Mouse (Mus musculus) adrenal gland (tissue): Measurements from ENCODE around the gene Tekt5.

Experiments
- intact Hi-C: fragments of 180-260 bp; cut with DNase I; formaldehyde crosslinking; loops from one replicate; pipeline ENCODE4 v1.15.1; 2025

Gene Tekt5

DNA sequence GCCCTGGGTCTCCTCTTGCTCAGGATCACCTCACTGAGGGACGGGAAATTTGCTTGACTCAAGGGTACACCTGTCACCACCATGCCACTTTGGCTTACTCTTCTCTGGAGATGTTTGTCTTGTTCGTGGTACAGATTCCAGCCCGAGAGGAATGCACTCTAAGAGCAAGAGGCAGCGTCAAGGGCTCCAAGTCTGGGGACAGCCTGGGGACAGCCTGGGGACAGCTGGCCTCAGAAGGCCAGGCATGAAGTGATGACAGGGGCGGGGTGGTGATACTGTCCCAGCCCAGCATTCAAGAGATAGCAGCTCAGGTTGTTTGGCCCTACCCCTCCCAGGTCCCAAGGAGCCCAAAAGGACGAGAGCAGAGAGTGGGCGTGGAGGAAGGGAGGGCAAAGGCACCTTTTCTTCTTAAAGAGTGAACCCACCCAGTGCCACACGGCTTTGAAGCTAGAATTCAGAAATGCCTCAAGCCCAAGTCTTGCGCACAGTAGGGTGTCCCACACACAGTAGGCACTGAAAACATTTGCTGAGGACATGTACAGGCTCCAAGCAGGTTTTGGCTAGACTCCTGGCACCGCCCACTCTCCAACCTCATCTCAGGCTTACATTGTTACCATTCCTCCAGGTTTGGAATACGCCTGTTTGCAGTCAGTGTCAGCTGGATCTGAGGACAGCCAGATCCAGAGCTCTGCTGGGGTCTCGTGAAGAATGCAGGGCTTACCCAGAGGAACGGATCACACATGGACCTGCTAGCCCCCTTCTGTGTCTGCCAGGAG, 57.7 kb downstream of the Tekt5 start:
- intact Hi-C loops = no loop called here

DNA sequence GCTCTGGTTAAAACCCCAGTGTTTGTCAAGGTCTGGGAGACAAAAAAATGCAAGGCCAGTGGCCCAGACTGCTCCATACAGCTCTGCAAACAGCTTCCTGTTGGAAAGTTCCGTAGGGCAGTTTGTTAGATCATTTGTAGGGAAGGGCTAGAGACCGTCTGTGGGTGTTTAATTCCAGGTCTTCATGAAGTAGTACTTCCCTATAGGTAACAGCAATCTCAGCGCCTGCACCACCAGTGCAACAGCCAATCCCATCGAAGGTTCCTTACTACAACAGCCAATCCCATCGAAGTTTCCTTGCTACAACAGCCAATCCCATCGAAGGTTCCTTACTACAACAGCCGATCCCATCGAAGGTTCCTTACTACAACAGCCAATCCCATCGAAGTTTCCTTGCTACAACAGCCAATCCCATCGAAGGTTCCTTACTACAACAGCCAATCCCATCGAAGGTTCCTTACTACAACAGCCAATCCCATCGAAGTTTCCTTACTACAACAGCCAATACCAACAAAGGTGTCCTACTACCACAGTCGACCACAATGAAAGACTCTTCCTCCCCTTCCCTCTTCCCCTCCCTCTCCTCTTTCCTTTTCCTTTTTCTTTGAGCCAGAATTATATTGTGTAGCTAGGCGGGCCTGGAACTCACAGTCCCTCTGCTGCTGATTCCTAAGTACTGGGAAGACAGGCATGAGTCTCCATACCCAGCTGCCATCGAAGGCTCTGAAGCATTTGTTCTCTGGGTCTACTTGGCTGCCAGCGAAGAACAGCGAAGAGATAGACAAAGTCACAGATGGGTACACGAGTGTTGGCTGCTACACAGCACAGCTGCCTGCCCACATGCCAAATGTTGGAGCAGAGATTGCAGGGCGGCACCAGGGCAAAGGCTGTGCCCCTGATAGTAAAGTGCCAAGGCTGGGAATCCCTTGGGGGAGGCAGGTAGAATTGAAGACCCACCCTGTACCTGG, 58.6 kb downstream of the Tekt5 start:
- intact Hi-C loops = no loop called here

DNA sequence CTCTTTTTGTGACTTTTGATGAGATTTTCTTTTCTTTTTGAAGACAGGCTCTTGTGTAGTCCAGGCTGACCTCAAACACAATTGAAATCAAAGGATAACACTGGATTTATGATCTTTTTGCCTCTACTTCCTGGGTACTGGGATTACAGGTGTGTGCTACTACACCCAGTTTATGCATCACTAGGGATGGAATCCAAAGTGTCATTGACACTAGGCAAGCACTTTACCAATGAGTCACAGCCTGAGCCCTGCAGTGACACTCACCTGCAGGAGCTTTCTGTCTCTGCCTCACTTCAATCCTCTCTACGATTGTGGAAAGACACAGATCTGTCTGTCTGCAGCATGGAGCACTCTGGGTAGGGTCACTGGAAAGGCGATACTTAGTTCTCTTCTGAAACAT, 59.3 kb downstream of the Tekt5 start:
- intact Hi-C loops = no loop called here

DNA sequence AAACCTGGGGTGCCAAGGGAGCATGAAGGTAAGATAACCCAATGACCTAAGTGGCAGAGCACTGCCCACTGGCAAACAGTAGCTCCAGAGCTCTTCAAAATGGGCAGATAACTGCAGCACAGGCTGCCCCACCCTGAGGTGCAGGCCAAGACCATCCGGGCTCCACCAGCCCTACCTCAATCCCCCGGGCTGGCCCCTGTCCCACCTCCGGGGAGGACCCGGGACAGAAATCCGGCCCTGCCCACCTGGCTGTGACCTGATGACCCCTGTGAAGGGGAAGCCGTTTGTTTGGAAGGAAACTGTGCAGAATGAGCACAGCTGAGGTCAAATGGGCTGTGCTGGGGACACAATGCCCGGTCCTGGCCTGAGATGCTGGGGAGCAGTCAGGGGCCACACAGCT, 62.6 kb downstream of the Tekt5 start:
- intact Hi-C loops = no loop called here

DNA sequence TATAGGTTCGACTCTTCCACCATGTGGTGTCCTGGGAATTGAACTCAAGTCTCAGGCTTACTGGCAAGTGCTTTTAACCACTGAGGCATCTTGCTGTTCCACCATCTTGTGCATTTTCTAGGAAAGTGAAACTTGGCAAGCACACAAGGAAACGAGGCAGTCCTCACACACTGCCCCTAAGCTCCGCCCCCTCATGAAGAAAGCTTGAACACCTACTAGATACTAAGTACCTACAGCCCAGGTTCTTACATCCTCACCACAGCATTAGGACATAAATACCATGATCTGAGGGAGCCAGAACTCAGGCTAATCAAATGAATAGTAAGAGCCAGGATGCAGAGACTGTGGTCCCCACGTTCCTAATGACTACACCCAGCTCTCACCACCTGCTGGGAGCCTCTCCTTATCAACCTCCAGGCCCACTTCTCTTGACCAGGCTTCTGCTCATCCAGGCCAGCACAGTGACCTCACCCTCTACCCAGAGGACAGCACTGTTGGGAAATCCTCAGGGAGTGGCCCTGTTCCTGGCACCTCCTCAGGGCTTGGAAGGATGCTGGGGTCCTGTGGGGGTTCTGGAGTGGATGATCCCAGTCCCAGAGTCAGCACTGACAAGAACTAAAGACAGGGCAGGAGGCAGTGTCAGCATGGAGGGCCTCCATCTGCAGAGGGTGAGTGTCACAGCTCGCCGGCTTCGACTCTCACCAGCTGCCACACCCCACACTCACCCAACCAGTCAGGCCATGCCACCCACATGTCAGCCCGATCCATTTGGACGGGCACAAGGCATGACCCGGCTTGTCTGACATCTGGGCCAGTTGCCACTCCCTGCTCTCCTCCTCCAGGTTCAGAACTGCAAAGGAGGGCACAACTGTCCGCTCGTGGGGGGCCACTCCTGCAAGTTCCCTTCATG, 64.4 kb downstream of the Tekt5 start:
- intact Hi-C loops = no loop called here

DNA sequence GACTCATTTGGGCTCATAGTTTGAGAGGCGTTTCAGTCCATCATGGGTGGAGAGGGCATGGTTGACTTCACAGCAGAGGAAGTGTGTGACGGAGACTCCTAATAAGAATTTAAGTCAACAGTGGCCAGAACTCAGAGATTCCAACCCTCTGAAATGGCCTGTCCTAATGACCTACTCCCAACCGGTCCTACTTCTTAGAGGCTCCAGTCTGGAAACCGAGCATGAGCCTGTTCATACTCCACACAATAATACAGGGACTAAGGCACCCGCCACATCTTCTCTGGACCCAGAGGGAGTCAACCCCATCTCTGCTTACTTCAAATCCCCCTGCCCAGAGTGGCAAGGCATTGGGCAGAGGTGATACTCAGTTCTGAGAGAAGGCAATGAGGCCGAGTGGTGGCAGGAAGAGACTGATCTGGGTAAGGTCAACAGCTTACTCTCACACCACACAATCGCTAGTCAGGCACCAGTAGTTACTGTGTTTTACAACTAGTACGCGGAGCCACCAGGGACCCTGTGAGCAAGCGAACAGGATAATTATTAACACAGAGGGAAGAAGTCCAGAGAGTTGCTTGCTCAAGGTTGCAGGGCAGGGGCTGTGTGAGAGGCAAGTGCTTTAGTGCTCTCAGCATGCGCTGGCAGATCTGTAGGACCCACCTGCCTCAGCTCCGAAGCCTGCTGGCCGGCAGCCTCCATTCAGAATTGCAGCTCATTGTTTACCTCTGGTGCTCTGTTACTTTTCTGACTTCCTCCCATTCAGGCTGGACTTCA, 67.5 kb downstream of the Tekt5 start:
- intact Hi-C loops = no loop called here

DNA sequence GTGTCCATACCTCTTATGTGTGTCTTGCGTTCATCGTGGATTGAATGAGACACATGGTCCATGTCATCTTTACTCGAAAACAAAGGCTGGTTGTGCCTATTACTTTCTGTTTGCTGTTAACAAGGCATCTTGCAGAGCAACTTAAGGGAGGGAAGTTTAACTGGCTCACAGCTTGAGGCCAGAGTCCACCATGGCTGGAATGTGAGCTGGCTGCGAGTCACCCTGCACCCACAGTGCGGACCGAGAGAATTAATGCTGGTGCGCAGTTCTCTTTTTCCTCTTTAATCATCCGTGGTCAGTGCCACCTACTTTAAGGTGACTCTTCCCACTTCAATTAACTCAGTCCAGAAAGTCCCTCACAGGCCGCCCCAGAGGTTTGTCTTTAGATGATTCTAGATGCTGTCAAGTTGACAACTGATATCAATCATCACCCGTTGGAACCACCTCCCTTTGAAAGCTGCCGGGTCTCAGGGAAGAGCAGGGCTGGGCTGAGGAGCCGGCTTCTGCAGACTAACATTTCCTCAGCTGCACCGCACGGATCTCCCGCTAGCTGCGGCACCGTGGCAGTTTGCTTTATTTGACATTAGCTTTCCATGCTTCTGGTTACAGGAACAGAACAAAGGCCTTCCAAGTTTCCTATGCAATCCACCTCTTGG, 75.2 kb downstream of the Tekt5 start:
- intact Hi-C loops = no loop called here

DNA sequence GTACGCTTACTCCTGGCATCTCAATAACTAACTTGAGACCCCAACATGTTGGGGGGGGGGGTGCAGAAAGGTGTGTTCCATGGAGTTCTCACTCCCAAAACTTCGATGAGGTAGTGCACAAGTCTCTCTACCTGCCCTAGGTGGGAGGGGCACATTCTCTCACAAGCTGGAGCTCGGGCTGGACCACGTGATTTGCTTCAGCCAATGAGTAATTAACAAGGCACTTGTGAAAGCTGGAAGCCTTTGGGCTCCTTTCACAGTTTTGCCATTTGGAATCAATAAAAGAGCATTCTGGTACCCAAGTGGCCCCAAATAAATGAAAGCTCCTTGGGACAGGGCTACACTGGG, 78.1 kb downstream of the Tekt5 start:
- intact Hi-C loops = no loop called here

DNA sequence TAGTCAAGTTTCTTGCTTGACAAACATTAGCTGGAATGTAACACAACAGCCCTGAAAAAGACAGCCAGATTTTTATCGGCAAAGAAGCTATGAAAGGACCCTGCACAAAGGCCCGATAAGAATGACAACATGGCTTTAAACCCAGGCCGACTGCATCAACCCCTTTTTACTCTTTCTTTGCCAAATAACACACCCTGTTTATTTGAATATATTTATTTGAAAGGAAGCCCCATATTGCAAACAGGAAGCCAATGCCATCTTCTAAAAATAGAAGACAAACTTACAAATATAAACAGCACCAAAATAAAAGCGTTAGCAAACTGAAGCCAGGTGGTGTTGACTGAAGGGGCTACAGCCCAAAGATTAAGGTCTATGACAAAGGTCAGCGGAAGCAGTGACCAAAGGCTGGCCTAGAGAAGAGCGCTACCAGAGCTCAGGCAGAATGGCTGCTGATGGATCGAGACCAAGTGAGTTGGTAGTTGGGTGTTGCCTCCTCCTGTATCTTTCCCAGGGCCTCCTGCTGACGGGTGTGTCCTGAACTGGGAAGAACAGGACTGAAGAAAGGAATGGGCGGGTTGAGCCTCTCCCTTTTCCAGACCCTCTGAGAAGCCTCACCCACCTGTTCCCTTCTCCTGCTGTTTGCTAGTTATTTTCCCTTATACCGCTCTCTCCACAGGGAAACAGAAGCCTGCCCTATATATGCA, 78.6 kb downstream of the Tekt5 start:
- intact Hi-C loops = no loop called here

DNA sequence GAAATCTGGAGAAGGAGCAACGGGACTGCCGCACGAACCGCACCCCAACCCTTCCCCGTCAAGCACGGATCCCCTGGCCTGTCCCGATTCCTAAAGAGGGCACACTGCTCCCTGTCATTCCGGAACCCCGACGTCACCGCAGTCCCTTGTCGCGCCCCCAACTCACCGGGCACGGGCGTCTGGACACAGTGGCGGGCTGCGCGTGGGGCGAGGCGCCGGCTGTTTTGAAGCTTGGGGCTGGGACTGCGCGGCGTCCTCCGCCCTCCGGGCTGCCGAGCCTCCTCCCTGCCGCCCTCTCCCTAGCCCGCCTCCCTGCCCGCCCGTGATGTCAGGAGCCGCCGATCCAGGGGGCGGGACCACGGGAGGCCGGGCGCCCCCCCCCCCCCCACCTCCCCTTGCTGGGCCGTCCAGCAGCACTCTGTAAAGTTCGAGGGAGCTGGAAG, 81.6 kb downstream of the Tekt5 start, which contains the start of gene Emp2:
Emp2 (minus strand) TSS at position 323 of the 443 bp plus-strand sequence.
- intact Hi-C loops = no loop called here

DNA sequence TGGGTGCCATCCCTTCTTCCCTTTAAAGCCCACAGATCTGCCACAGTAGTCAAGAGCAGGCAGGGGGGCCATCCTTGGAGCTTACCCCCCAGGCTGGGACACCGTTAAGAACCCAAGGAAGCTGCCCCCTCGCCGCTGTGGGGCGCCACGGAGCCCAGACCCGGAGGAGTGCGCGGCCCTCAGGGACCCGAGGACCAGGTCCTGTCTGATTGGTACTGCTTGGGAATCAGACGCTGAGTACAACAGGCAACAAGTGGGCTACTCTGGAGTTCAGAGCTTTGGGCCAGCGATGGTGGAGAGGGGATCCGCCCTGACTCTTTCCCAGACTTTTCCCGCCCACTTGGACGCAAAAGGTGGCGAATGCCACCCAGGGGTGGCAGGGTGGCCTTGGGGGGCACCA, 82.1 kb downstream of the Tekt5 start:
- intact Hi-C loops = no loop called here

DNA sequence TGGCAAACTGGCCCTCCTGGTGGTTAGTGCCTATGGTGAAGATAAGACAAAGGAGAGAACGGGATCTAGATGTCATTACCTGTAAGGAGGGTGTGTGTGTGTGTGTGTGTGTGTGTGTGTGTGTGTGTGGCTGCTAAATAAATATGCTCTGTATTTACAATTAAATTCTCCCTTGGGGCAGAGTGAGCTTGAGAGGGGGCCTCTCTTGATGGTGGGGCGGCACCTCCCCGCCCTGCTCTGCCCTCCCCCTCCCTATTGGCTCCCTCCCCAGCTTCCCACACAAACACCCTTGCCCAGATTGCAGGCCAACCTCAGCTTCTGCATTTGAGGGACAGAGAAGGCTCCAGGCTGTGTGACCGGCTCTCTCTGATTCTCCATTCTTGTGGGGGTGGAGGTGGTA, 83.3 kb downstream of the Tekt5 start:
- intact Hi-C loops = no loop called here

DNA sequence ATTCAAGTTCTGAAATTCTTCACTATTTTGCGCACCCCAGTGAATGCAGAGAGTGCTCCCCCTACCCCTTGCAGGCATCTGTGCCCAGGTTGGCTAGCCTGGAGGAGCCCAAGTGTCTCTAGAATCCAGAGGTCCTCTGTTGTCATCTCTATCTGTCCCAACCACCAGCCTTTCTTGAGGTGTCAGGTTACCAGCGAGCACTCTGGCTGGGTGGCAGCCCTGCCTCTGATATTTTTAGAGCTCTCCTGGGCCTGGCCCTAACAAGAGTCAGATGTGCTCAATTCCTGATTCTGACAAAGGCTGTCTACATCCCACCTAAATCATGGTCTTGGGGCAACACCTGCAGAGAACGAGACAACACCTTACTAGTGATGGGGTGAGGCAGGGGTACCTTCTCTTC, 84.2 kb downstream of the Tekt5 start:
- intact Hi-C loops = no loop called here

DNA sequence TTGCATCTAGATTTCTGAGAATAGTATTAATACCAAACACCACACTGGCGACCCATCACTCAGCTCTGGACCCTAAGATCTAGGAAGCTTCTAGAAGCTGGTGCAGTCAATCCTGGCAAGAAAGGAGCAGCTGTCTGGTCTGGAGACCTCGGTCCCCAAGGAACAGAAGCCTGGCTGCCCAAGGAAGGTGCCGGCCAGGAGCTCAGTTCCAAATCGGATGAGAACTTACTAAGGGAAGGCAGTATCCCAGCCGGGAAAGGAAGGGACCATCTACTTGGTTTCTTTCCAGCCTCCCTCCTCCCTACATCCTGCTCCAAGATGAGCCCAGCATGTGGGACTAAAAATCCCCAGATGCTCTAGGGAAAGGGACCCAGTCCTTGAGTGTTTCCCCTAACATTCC, 84.8 kb downstream of the Tekt5 start:
- intact Hi-C loops = no loop called here
